Mouse (Mus musculus) forebrain, embryonic 10.5 days (tissue): ENCODE results near the gene Cbwd1. TPM values are rescaled to one million over a fixed set of nuclear protein-coding genes. Genes with fewer than 3 reads are reported as not detected.
A peak's percentile ranks its signal among the peaks of the same experiment; 100 is the strongest.

ENCODE experiments used
- DNase-seq: peaks from one replicate; pipeline ENCODE4 v3.0.0-alpha.2; 2017; ENCODE audit warnings: low spot score; ENCODE audit errors: extremely low spot score
- H3K27ac ChIP-seq: fragments of 300-500 bp; sonication (generic); 2 replicates; pipeline ENCODE4 v1.5.1; 2016; ENCODE audit warnings: mild to moderate bottlenecking
- H3K27me3 ChIP-seq: fragments of 300-500 bp; sonication (generic); 2 replicates; pipeline ENCODE4 v1.6.1; 2016; ENCODE audit warnings: mild to moderate bottlenecking; ENCODE audit not compliant: poor library complexity, severe bottlenecking
- H3K36me3 ChIP-seq: fragments of 300-500 bp; sonication (generic); replicated peaks from 2 replicates; pipeline ENCODE4 v1.6.1; 2016; ENCODE audit warnings: mild to moderate bottlenecking, moderate library complexity
- H3K4me1 ChIP-seq: fragments of 300-500 bp; sonication (generic); 2 replicates; pipeline ENCODE4 v1.6.1; 2016
- H3K4me3 ChIP-seq: fragments of 300-500 bp; sonication (generic); 2 replicates; pipeline ENCODE4 v1.5.1; 2016; ENCODE audit warnings: mild to moderate bottlenecking, moderate library complexity
- H3K9me3 ChIP-seq: fragments of 300-500 bp; sonication (generic); 2 replicates; pipeline ENCODE4 v1.6.1; 2016; ENCODE audit warnings: mild to moderate bottlenecking, moderate library complexity
- WGBS: fragments of 180-500 bp; shearing (Covaris S2); methylation state at CpG from one replicate; pipeline ENCODE4 v1.1.7; 2016; 5-methylcytosine and 5-hydroxymethylcytosine counted together
- microRNA-seq: library from miRNA; unstranded; fragments of <30 nt; microRNA quantifications from one replicate; pipeline ENCODE4, GENCODE M21; 2017
- polyA plus RNA-seq: library from polyadenylated mRNA; unstranded; fragments of >200 nt; fragmentation: Nextera tagmentation; extraction: Ambion mirVana; gene quantifications from 2 replicates; pipeline ENCODE4 v1.2.1, GENCODE M21; 2016

Cbwd1 gene
- polyA plus RNA-seq, 1 experiment from 2014 or later, result 22.1 TPM

DNA sequence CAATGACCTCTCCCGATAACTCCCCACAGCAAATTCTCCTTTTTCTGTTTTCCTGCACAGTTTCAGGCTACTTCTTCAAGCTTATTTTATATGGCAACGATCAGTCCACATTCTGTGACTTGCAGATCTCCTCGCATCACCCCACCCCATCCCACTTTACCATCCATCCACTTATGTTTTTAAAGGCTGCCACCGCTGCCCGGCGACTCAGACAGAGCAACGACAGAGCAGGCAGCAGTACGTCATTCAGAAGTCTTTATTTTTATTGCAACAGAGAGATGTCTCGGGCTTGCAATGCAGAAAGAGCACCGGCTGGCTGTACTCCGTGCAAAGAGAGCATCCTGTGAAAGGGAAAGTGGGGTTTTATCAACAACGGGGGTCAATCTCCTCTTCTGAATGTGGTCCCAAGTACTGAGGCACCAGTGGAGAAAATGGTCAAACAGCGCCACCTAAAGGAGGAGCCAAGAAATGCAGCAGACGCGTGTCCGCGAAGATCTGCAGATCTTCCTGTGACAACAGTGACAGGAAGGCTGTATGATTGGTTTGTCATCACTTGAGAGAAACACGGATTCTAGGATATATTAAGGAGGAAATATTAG, 90.3 kb downstream of the Cbwd1 start:
- peak; percentile 83 for DNase-seq
- peaks cover 28% of the 10 kb centered on the region for H3K27me3 ChIP-seq
- peaks cover 9% of the 10 kb centered on the region for H3K4me1 ChIP-seq
- 25% methylated on average over 18 of the region's 18 CpGs for WGBS
- H3K9me3 ChIP-seq, result no peaks in the 10 kb centered on the region
- 0 out of 2 replicates have a peak overlapping the region, but pooled peaks have one; percentile 5 for H3K27ac ChIP-seq
- H3K4me3 ChIP-seq, result peak overlapping the region; percentile 45
- H3K36me3 ChIP-seq, result no peaks in the 10 kb centered on the region

Small RNA genes within 50 kb of the gene (microRNA-seq; reads per million reads assigned to microRNA genes)
- not detected for gene Mir3084-1

Other genes starting within 250 kb of the Cbwd1 start
- gene Pgm5, start 99.8 kb downstream of the Cbwd1 start, polyA plus RNA-seq, result 0.11 and 0.28 TPM in 2 replicates
- 313 and 336 TPM in 2 replicates for gene Gm10053, start 85.9 kb downstream of the Cbwd1 start, polyA plus RNA-seq
- not detected in 2 replicates for gene Foxd4, start 60.4 kb downstream of the Cbwd1 start, polyA plus RNA-seq
- gene Dock8, start 37.9 kb upstream of the Cbwd1 start, polyA plus RNA-seq, result 0.87 and 1.3 TPM in 2 replicates